Mouse (Mus musculus): ENCODE results near the gene Ak4. TPM values are rescaled to one million over a fixed set of nuclear protein-coding genes. Genes with fewer than 3 reads are reported as not detected.

The Ak4 gene
- polyA plus RNA-seq (2015; fragmentation: Nextera tagmentation; extraction: Ambion mirVana) = 21.1 and 21.3 TPM in 2 replicates

DNA sequence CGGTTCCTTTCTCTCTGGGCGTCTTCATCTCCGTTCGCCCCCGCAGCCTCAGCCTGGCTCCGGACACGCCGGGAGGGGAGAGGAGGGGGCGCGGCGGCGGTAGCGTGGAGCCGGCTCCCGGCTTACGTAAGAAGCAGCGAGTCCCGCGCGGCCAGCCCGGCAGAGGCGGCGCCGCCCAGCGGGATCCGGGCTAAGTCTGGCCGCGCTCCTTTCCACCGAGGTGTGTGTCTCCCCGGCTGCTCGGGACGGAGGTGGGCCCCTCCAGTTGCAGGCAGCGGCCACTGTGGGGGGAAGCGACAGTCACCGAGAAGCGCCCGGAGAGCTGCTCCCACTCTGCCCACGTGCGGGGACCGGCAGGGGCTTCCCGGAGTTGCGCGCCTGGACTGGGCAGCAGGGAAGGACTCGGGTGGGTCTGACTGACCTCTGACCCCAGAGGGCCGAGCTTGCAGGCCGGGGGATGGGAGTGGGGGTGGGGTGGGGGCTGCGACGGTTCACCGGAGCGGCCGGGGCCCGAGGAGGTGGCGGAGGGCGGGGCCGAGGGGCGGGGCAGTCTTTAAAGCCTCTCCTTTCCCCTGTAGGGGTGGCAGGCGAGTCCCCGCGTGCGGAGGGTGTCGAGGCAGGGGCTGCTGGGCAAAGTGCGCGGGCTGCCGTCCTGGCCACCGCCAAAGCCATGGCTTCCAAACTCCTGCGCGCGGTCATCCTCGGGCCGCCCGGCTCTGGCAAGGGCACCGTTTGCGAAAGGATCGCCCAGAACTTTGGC is at the start of gene Ak4:
Ak4 (plus strand) TSS at position 127 of the 760 bp plus-strand sequence.
- H3K9ac ChIP-seq (ENCODE audit: low read length) = peak within 1 kb of the TSS; percentile 79
- H3K4me1 ChIP-seq (replicated peaks; ENCODE audit: control insufficient read depth, insufficient read depth, low read length) = peaks cover 4% of the 10 kb centered on the region; the same call in 1 of the 2 replicates
- peak within 1 kb of the TSS; percentile 71 for H3K4me3 ChIP-seq (ENCODE audit: low read length)
- H3K27me3 ChIP-seq (ENCODE audit: control insufficient read depth, insufficient read depth, low read depth, low read length) = no peaks in the 10 kb centered on the region; the same call in 1 of the 2 replicates
- H3K27ac ChIP-seq (ENCODE audit: low read length) = peak within 1 kb of the TSS; percentile 43
- ATAC-seq (ENCODE audit: low read depth) = peak; percentile 87
- WGBS = under 1% methylated on average over 67 of the region's 74 CpGs
- H3K9me3 ChIP-seq (ENCODE audit: control insufficient read depth, low read length) = no peaks in the 10 kb centered on the region
- peak within 1 kb of the TSS; percentile 99 for H3K4me2 ChIP-seq (ENCODE audit: low read depth, low read length)
- no peaks in the 10 kb centered on the region for H3K36me3 ChIP-seq (ENCODE audit: control insufficient read depth, insufficient read depth, low read length)

DNA sequence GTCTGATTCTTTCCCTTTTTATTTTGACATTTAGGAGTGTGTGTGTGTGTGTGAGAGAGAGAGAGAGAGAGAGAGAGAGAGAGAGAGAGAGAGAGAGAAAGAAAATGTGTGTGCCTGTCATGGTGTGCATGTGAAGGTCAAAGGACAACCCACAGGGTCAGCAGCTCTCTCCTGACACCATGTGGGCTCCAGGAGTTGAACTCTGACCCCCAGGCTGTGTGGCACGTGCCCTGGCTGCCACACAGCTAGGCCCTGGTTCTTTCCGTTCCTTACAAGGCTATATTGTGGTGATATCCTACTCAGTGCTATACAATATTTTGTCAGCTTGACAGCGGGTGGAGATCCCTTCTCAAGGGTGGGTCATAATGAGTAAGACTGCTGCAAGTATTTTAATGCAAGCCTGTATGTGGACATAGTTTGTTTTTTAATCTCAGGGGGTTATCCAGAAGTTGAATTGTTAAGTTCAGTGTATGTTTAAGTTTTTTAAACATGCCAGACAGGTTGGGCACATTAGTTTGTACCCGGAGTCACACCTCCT is 49.3 kb upstream of the Ak4 start:
- H3K9me3 ChIP-seq (ENCODE audit: control insufficient read depth, low read length) = no peaks in the 10 kb centered on the region
- no peak for ATAC-seq (ENCODE audit: low read depth)
- H3K27ac ChIP-seq (ENCODE audit: low read length) = no peak overlapping the region
- H3K9ac ChIP-seq (ENCODE audit: low read length) = no peak overlapping the region
- H3K27me3 ChIP-seq (ENCODE audit: control insufficient read depth, insufficient read depth, low read depth, low read length) = no peaks in the 10 kb centered on the region
- no peaks in the 10 kb centered on the region for H3K36me3 ChIP-seq (ENCODE audit: control insufficient read depth, insufficient read depth, low read length)
- H3K4me2 ChIP-seq (ENCODE audit: low read depth, low read length) = no peak overlapping the region
- no peaks in the 10 kb centered on the region for H3K4me1 ChIP-seq (replicated peaks; ENCODE audit: control insufficient read depth, insufficient read depth, low read length)
- no peak overlapping the region for H3K4me3 ChIP-seq (ENCODE audit: low read length)
- 63% methylated on average over 4 of the region's 4 CpGs for WGBS

- Histone ChIP-seq H3K36me3 (ENCODE audit: control insufficient read depth, insufficient read depth, low read length) (no peaks in the 10 kb centered on the region), H3K4me2 (ENCODE audit: low read depth, low read length) (no peak overlapping the region), H3K27ac (ENCODE audit: low read length) (no peak overlapping the region), H3K4me1 (replicated peaks; ENCODE audit: control insufficient read depth, insufficient read depth, low read length) (no peaks in the 10 kb centered on the region), H3K9ac (ENCODE audit: low read length) (no peak overlapping the region), H3K27me3 (ENCODE audit: control insufficient read depth, insufficient read depth, low read depth, low read length) (no peaks in the 10 kb centered on the region), H3K9me3 (ENCODE audit: control insufficient read depth, low read length) (no peaks in the 10 kb centered on the region), H3K4me3 (ENCODE audit: low read length) (no peak overlapping the region)
- WGBS = 49% methylated on average over 2 of the region's 2 CpGs
- no peak for ATAC-seq (ENCODE audit: low read depth)
These were observed 46.8 kb upstream of the Ak4 start for GRCm38 (mm10) chr4:101372283-101372682.

DNA sequence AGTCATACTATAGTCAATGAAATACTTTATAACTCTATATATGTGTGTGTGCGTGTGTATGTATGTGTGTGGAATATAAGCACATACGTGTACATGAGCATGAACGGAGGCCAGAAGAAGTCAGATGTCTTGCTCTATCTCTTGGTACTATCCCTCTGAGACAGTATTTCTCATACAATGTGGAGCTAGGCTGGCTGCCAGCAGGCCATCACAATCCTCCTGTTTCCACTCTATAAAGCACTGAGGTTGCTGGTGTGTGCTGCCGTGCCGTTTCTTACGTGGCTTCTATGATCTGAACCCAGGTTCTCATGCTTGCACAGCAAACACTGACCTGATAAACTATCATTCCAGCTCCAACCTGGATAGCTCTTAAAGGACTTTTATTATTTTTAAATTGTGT is 46.3 kb upstream of the Ak4 start:
- Histone ChIP-seq H3K4me3 (ENCODE audit: low read length) (no peak overlapping the region), H3K27ac (ENCODE audit: low read length) (no peak overlapping the region), H3K4me2 (ENCODE audit: low read depth, low read length) (no peak overlapping the region), H3K9ac (ENCODE audit: low read length) (no peak overlapping the region), H3K36me3 (ENCODE audit: control insufficient read depth, insufficient read depth, low read length) (no peaks in the 10 kb centered on the region), H3K9me3 (ENCODE audit: control insufficient read depth, low read length) (no peaks in the 10 kb centered on the region), H3K27me3 (ENCODE audit: control insufficient read depth, insufficient read depth, low read depth, low read length) (no peaks in the 10 kb centered on the region), H3K4me1 (replicated peaks; ENCODE audit: control insufficient read depth, insufficient read depth, low read length) (no peaks in the 10 kb centered on the region)
- ATAC-seq (ENCODE audit: low read depth) = no peak
- 75% methylated on average over 6 of the region's 6 CpGs for WGBS

- Histone ChIP-seq H3K27ac (ENCODE audit: low read length) (no peak overlapping the region), H3K4me2 (ENCODE audit: low read depth, low read length) (no peak overlapping the region), H3K27me3 (ENCODE audit: control insufficient read depth, insufficient read depth, low read depth, low read length) (no peaks in the 10 kb centered on the region), H3K4me3 (ENCODE audit: low read length) (no peak overlapping the region), H3K9me3 (ENCODE audit: control insufficient read depth, low read length) (no peaks in the 10 kb centered on the region), H3K4me1 (replicated peaks; ENCODE audit: control insufficient read depth, insufficient read depth, low read length) (no peaks in the 10 kb centered on the region), H3K9ac (ENCODE audit: low read length) (no peak overlapping the region), H3K36me3 (ENCODE audit: control insufficient read depth, insufficient read depth, low read length) (no peaks in the 10 kb centered on the region)
- WGBS = 70% methylated on average over 8 of the region's 8 CpGs
- no peak for ATAC-seq (ENCODE audit: low read depth)
These were observed 45.0 kb upstream of the Ak4 start for GRCm38 (mm10) chr4:101374104-101374503.

DNA sequence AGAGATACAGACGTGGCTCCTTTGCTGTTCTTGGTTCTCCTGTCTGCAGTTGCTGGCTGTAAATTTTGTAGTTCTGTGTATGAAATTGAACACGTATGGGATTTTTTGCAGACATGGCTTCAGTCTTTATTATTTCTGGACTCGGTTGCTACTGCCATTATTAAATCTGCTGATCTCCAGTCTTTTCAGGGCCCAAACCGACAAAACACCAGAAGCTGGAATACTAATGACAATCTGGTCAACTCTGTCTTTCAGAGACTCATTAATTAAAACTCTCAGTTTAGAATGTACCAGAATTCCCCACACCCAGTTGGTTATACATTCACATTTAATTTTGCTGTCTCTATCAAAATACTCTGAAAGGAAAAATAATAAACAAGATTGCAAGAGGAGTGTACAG is 42.2 kb upstream of the Ak4 start:
- Histone ChIP-seq H3K27me3 (ENCODE audit: control insufficient read depth, insufficient read depth, low read depth, low read length) (no peaks in the 10 kb centered on the region), H3K4me1 (replicated peaks; ENCODE audit: control insufficient read depth, insufficient read depth, low read length) (no peaks in the 10 kb centered on the region), H3K4me2 (ENCODE audit: low read depth, low read length) (no peak overlapping the region), H3K9ac (ENCODE audit: low read length) (no peak overlapping the region), H3K9me3 (ENCODE audit: control insufficient read depth, low read length) (no peaks in the 10 kb centered on the region), H3K4me3 (ENCODE audit: low read length) (no peak overlapping the region), H3K36me3 (ENCODE audit: control insufficient read depth, insufficient read depth, low read length) (no peaks in the 10 kb centered on the region), H3K27ac (ENCODE audit: low read length) (no peak overlapping the region)
- WGBS = 82% methylated on average over 4 of the region's 4 CpGs
- no peak for ATAC-seq (ENCODE audit: low read depth)

GRCm38 (mm10) chr4:101378241-101378640 is 40.8 kb upstream of the Ak4 start:
- H3K27me3 ChIP-seq (ENCODE audit: control insufficient read depth, insufficient read depth, low read depth, low read length) = no peaks in the 10 kb centered on the region
- no peaks in the 10 kb centered on the region for H3K4me1 ChIP-seq (replicated peaks; ENCODE audit: control insufficient read depth, insufficient read depth, low read length)
- no peaks in the 10 kb centered on the region for H3K9me3 ChIP-seq (ENCODE audit: control insufficient read depth, low read length)
- ATAC-seq (ENCODE audit: low read depth) = no peak
- no peak overlapping the region for H3K4me2 ChIP-seq (ENCODE audit: low read depth, low read length)
- H3K36me3 ChIP-seq (ENCODE audit: control insufficient read depth, insufficient read depth, low read length) = no peaks in the 10 kb centered on the region
- H3K9ac ChIP-seq (ENCODE audit: low read length) = no peak overlapping the region
- whole genome bisulfite sequencing = 47% methylated on average over 4 of the region's 4 CpGs
- no peak overlapping the region for H3K27ac ChIP-seq (ENCODE audit: low read length)
- no peak overlapping the region for H3K4me3 ChIP-seq (ENCODE audit: low read length)

GRCm38 (mm10) chr4:101378778-101379177 is 40.3 kb upstream of the Ak4 start:
- Histone ChIP-seq H3K4me1 (replicated peaks; ENCODE audit: control insufficient read depth, insufficient read depth, low read length) (no peaks in the 10 kb centered on the region), H3K4me2 (ENCODE audit: low read depth, low read length) (no peak overlapping the region), H3K4me3 (ENCODE audit: low read length) (no peak overlapping the region), H3K27ac (ENCODE audit: low read length) (no peak overlapping the region), H3K36me3 (ENCODE audit: control insufficient read depth, insufficient read depth, low read length) (no peaks in the 10 kb centered on the region), H3K9ac (ENCODE audit: low read length) (no peak overlapping the region), H3K9me3 (ENCODE audit: control insufficient read depth, low read length) (no peaks in the 10 kb centered on the region), H3K27me3 (ENCODE audit: control insufficient read depth, insufficient read depth, low read depth, low read length) (no peaks in the 10 kb centered on the region)
- no peak for ATAC-seq (ENCODE audit: low read depth)
- WGBS = 75% methylated on average over 4 of the region's 4 CpGs

DNA sequence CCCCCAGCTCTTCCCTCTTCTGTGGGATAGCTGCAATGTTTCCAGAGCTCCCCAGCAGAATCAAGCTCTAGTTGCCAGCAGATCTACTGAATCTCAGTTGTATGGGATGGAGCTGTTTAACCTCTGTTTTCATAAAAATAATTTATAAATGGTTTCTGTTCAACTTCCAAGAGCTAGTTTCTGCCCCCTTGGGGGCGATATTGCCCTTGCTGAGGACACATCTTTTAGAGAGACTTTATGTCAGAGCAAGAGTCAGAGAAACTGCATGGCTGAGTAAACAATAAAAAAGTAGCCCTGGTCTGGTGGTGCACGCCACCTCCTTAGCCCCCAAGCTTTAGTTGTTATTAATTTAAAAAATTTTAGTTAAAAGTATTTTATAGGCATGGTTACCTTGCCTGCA is 34.1 kb upstream of the Ak4 start:
- H3K4me2 ChIP-seq (ENCODE audit: low read depth, low read length) = no peak overlapping the region
- no peak overlapping the region for H3K27ac ChIP-seq (ENCODE audit: low read length)
- no peaks in the 10 kb centered on the region for H3K27me3 ChIP-seq (ENCODE audit: control insufficient read depth, insufficient read depth, low read depth, low read length)
- H3K4me1 ChIP-seq (replicated peaks; ENCODE audit: control insufficient read depth, insufficient read depth, low read length) = no peaks in the 10 kb centered on the region
- 33% methylated on average over 2 of the region's 2 CpGs for WGBS
- no peak overlapping the region for H3K4me3 ChIP-seq (ENCODE audit: low read length)
- no peaks in the 10 kb centered on the region for H3K36me3 ChIP-seq (ENCODE audit: control insufficient read depth, insufficient read depth, low read length)
- no peaks in the 10 kb centered on the region for H3K9me3 ChIP-seq (ENCODE audit: control insufficient read depth, low read length)
- ATAC-seq (ENCODE audit: low read depth) = no peak
- no peak overlapping the region for H3K9ac ChIP-seq (ENCODE audit: low read length)

Data from lung, embryonic 16.5 days (tissue).